Mouse (Mus musculus) hindbrain, embryonic 12.5 days (tissue): ENCODE measurements at regions not wholly inside any gene's neighbourhood (a gene's known extent, or its start where the extent isn't known, plus 50 kb on each side); places are given as distances from the start of the nearest gene placed in this dataset.

Source experiments
- ATAC-seq: fragments of 200-750 bp; cut with Nextera tagmentation; 2 replicates; pipeline ENCODE4 v1.8.0; 2017; ENCODE audit warnings: moderate TSS enrichment; ENCODE audit not compliant: low FRiP score
- H3K27ac ChIP-seq: fragments of 300-500 bp; sonication (generic); 2 replicates; pipeline ENCODE4 v1.5.1; 2016; ENCODE audit warnings: mild to moderate bottlenecking
- H3K27me3 ChIP-seq: fragments of 300-500 bp; sonication (generic); 2 replicates; pipeline ENCODE4 v1.6.1; 2016; ENCODE audit warnings: mild to moderate bottlenecking
- H3K36me3 ChIP-seq: fragments of 300-500 bp; sonication (generic); 2 replicates; pipeline ENCODE4 v1.6.1; 2016; ENCODE audit warnings: mild to moderate bottlenecking
- H3K4me1 ChIP-seq: fragments of 300-500 bp; sonication (generic); 2 replicates; pipeline ENCODE4 v1.6.1; 2016
- H3K4me2 ChIP-seq: fragments of 300-500 bp; sonication (generic); replicated peaks from 2 replicates; pipeline ENCODE4 v1.6.1; 2016; ENCODE audit warnings: mild to moderate bottlenecking
- H3K4me3 ChIP-seq: fragments of 300-500 bp; sonication (generic); 2 replicates; pipeline ENCODE4 v1.5.1; 2016; ENCODE audit warnings: mild to moderate bottlenecking
- H3K9ac ChIP-seq: fragments of 300-500 bp; sonication (generic); 2 replicates; pipeline ENCODE4 v1.6.1; 2016; ENCODE audit warnings: mild to moderate bottlenecking, moderate library complexity
- H3K9me3 ChIP-seq: fragments of 300-500 bp; sonication (generic); replicated peaks from 2 replicates; pipeline ENCODE4 v1.6.1; 2016; ENCODE audit warnings: mild to moderate bottlenecking
- WGBS: fragments of 180-500 bp; shearing (Covaris S2); methylation state at CpG from one replicate; pipeline ENCODE4 v1.1.7; 2016; 5-methylcytosine and 5-hydroxymethylcytosine counted together

DNA sequence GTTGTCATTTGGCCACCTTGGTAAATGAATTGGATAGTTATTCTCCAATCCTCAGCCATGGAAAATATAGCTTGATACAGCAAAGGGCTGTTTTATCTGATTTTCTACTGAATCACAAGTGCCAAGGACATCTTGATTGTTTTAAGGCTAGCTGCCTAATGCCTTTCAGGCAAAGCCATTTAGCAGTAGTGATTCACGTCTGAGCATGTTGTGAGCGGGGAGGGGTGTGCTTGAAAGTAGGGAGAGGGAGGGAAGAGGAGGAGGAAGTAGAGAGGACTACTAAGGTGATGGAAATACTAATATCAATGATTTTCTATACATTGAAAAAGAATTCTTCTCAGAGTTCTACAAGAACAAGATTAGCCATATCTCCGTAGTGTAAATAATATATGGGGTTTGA lies 362.9 kb upstream of the 5930422O12Rik start:
- Histone ChIP-seq H3K4me2 (no peak overlapping the region), H3K36me3 (no peaks in the 10 kb centered on the region), H3K4me1 (no peaks in the 10 kb centered on the region), H3K9me3 (no peaks in the 10 kb centered on the region), H3K27me3 (no peaks in the 10 kb centered on the region), H3K27ac (no peak overlapping the region), H3K9ac (no peak overlapping the region), H3K4me3 (no peak overlapping the region)
- 84% methylated on average over 3 of the region's 3 CpGs for WGBS
- ATAC-seq = no peak

DNA sequence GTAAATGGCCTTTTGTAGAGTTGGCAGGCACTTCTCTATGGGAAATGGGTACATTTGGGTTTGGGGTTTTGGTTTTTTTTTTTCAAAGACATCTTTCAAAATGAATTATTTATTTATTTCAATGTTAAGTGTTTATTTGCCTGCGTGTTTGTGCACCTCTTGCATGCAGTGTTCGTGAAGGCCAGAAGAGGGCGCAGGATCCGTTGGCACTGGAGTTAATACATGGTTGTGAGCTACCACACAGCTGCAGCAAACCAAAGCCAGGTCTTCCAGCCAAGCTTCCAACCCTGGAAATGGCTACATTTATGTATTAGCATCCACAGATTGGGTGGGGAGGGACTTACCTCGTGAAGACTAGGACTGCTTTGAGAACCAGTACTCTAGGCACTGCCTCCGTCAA lies 362.3 kb upstream of the 5930422O12Rik start:
- no peak for ATAC-seq
- H3K36me3 ChIP-seq = no peaks in the 10 kb centered on the region
- no peak overlapping the region for H3K27ac ChIP-seq
- H3K27me3 ChIP-seq = no peaks in the 10 kb centered on the region
- H3K4me2 ChIP-seq = no peak overlapping the region
- no peak overlapping the region for H3K9ac ChIP-seq
- no peaks in the 10 kb centered on the region for H3K9me3 ChIP-seq
- WGBS = 86% methylated on average over 6 of the region's 6 CpGs
- H3K4me1 ChIP-seq = no peaks in the 10 kb centered on the region
- H3K4me3 ChIP-seq = no peak overlapping the region

DNA sequence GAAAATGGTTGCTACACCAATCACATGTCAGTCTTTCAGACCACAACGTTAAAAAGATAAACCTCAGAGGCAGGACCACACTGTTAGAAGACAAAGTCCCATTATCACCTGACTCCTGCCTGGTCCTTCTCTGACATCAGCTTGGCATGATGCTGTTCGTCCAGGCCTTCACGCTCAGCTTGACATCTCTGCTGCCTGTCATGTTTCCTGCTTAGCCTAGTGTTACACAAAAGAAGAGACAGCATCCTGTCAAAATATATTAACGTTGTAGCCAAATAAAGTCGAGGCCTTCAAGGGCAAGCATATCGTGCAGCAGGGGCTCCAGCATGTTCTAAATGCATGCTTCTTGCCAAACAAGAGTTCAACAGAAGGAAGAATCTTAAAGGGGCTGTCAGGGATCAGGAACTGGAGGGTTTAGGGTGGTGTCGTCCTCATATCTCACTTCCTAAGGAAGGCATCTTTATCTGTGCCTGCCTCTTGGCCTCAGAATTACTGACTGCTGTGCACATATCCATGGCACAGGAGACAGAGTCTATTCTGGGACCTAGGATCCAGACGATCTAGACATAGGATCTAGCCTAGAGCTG lies 361.0 kb upstream of the 5930422O12Rik start:
- Histone ChIP-seq H3K9me3 (no peaks in the 10 kb centered on the region), H3K36me3 (no peaks in the 10 kb centered on the region), H3K27me3 (no peaks in the 10 kb centered on the region), H3K9ac (no peak overlapping the region), H3K4me1 (no peaks in the 10 kb centered on the region), H3K27ac (no peak overlapping the region), H3K4me2 (no peak overlapping the region), H3K4me3 (no peak overlapping the region)
- 67% methylated on average over 8 of the region's 8 CpGs for WGBS
- ATAC-seq = no peak

DNA sequence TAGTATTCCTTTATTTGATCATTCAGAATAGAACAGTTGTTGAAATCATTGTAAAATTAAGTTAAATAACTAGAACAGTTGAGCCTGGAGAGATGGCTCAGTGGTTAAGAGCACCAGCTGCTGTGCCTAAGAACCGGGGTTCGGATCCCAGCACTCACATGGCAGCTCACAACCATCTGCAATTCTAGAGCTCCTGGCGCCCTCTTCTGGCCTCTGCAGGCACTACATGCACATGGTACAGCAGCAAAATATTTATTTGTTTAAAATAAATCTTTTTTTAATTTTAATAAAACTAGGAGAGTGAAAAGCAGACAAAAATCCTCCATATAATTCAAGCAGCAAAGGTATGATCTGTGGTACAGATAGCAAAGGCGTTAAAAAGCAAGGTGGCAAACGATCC lies 360.0 kb upstream of the 5930422O12Rik start:
- no peaks in the 10 kb centered on the region for H3K9me3 ChIP-seq
- no peaks in the 10 kb centered on the region for H3K36me3 ChIP-seq
- H3K27me3 ChIP-seq = no peaks in the 10 kb centered on the region
- no peak overlapping the region for H3K27ac ChIP-seq
- WGBS = 87% methylated on average over 5 of the region's 5 CpGs
- no peaks in the 10 kb centered on the region for H3K4me1 ChIP-seq
- no peak overlapping the region for H3K4me2 ChIP-seq
- H3K4me3 ChIP-seq = no peak overlapping the region
- no peak for ATAC-seq
- no peak overlapping the region for H3K9ac ChIP-seq

DNA sequence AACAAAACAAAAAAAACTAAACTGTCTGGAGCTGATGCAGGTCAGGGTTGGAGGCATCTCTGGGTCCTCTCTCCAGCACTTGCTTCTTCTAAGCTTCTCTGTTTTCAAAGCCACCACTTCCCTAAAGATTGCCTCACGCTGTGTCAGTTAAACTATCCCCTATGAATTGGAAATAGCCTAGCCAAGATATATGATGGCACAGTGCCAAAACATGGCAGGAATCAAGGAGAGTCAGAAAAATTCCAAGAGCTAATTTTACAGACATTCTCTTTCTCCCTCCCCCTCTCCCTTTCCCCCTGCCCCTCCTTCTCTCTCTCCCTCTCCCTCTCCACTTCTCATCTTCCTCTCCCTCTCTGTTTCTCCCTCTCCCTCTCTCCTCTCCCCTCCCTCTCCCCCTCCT lies 353.3 kb upstream of the 5930422O12Rik start:
- 32% methylated on average over 1 of the region's 1 CpGs for WGBS
- Histone ChIP-seq H3K9me3 (no peaks in the 10 kb centered on the region), H3K27ac (no peak overlapping the region), H3K36me3 (no peaks in the 10 kb centered on the region), H3K4me1 (0 out of 2 replicates have a peak, but pooled peaks cover 6% of the 10 kb centered on the region), H3K9ac (no peak overlapping the region), H3K4me2 (no peak overlapping the region), H3K4me3 (no peak overlapping the region), H3K27me3 (no peaks in the 10 kb centered on the region)
- ATAC-seq = peak; percentile 41; the same call in 1 of the 2 replicates

DNA sequence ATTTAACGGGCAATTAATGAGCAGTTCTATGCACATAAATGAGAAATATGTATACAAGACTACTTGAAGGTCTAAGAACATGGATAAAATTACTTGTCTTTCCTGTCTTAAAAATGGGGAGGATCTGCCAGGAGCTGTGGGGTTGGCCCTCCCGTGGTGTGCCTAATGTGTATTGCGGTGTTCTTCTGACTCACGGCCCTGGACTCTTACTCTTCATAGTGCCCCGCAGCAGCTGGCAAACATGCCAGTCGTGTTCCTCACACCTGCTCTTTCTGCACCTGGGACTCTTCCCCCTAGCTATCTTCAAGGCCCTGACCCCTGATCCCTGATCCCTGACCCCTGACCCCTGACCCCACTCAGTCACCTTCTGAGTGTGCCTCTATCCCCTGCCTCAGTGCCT lies 352.3 kb upstream of the 5930422O12Rik start:
- ATAC-seq = no peak
- Histone ChIP-seq H3K36me3 (no peaks in the 10 kb centered on the region), H3K4me3 (no peak overlapping the region), H3K9me3 (no peaks in the 10 kb centered on the region), H3K4me1 (0 out of 2 replicates have a peak, but pooled peaks cover 6% of the 10 kb centered on the region), H3K27me3 (no peaks in the 10 kb centered on the region), H3K4me2 (no peak overlapping the region), H3K9ac (no peak overlapping the region), H3K27ac (no peak overlapping the region)
- WGBS = 73% methylated on average over 6 of the region's 6 CpGs

DNA sequence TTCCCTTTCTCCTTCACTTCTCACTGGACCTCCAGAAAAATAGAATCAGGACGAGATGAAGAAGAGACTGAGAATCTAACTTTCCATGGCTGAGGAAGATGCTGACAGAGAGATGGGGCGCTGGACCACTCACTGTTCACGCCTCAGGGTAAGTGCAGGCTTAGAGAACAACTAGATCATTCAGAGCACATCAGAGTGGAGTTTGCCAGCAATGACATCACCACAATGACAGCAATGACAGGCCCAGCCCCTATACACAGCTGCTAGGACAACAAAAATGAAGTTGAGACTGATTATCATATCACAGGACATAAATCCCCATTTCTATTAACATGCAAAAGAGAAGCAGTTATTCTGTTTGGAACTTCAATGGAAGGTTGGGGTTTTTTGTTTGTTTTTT lies 350.4 kb upstream of the 5930422O12Rik start:
- Histone ChIP-seq H3K9ac (no peak overlapping the region), H3K4me1 (0 out of 2 replicates have a peak, but pooled peaks cover 6% of the 10 kb centered on the region), H3K4me2 (no peak overlapping the region), H3K36me3 (no peaks in the 10 kb centered on the region), H3K27ac (no peak overlapping the region), H3K9me3 (no peaks in the 10 kb centered on the region), H3K4me3 (no peak overlapping the region), H3K27me3 (no peaks in the 10 kb centered on the region)
- 0 out of 2 replicates have a peak, but pooled peaks have one; percentile 63 for ATAC-seq
- WGBS = 60% methylated on average over 3 of the region's 3 CpGs

DNA sequence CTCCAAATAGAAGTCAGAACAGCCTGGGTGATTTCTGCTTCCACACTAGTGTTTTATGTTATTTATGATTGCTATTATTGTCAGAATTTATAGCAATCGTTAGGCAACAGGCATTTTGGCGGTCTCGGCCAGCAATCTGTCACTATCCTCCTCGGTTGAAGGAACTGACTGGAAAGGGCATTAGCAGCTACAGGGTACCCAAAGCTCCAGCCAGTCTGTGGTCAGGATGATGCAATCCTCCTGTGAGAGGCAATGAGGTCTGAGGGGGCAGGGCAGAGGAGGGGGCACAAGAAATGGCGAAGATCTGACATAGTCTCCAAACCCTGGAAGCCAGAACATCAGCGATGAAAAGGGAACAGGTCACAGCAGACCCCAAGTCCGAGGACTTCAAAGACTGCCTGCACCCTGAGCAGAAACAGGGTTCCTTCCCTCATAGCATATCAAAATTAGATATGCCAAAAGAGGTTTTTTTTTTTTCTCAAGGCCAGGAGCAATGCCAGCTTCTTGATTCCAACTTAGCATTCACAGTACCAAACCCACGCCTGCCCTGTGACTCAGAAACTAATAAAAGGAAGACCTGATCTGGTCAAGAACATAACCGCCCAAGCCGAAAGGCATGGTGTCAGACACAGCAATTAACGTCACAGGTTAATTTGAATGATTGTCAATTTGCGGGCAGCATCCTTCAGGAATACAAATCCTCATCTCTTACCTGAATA lies 348.5 kb upstream of the 5930422O12Rik start:
- Histone ChIP-seq H3K9me3 (no peaks in the 10 kb centered on the region), H3K4me3 (no peak overlapping the region), H3K4me2 (no peak overlapping the region), H3K9ac (no peak overlapping the region), H3K4me1 (0 out of 2 replicates have a peak, but pooled peaks cover 4% of the 10 kb centered on the region), H3K27me3 (no peaks in the 10 kb centered on the region), H3K27ac (no peak overlapping the region), H3K36me3 (no peaks in the 10 kb centered on the region)
- 82% methylated on average over 12 of the region's 12 CpGs for WGBS
- no peak for ATAC-seq

DNA sequence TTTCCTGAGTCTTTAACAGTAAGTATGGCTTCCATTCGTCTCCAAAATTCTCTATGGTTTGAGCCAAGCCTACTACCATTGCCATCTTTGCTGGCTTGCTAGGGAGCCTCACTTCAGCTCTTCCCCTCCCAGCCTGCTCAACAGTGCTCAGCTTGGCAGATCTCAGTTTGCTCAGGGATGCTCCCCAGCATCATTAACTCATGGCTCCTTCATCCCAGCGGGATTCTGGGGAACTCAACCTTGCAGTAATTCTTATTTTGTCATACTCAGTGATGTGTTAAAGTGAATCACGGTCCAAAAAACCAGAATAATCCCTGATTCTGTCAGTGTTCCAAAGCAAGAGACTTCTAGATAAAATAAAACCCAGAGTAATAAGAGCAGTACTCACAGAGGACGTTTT lies 346.6 kb upstream of the 5930422O12Rik start:
- Histone ChIP-seq H3K36me3 (no peaks in the 10 kb centered on the region), H3K4me2 (no peak overlapping the region), H3K9me3 (no peaks in the 10 kb centered on the region), H3K4me1 (0 out of 2 replicates have a peak, but pooled peaks cover 3% of the 10 kb centered on the region), H3K27me3 (no peaks in the 10 kb centered on the region), H3K27ac (no peak overlapping the region), H3K4me3 (no peak overlapping the region), H3K9ac (no peak overlapping the region)
- ATAC-seq = no peak
- WGBS = 76% methylated on average over 4 of the region's 4 CpGs

DNA sequence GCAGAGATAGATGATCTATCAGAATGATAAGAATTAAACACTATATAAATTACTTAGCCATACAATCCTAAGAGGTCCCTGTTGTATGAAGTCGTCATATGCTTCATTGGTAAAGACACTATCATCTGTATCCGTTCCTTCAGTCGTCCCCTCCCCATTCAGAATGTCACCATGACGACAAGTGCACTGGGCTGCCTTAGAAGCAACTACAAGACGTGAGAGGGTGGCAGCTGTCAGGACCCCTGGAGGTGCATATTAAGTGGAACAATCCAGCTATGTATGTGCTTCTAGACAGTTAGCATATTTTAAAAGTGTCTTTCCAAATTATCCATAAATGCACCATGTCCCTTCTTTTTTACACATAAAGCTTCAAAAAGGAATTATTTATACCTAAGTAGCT lies 343.0 kb upstream of the 5930422O12Rik start:
- H3K9me3 ChIP-seq = no peaks in the 10 kb centered on the region
- no peaks in the 10 kb centered on the region for H3K4me1 ChIP-seq
- no peaks in the 10 kb centered on the region for H3K36me3 ChIP-seq
- no peak overlapping the region for H3K4me3 ChIP-seq
- H3K27me3 ChIP-seq = no peaks in the 10 kb centered on the region
- no peak overlapping the region for H3K27ac ChIP-seq
- H3K9ac ChIP-seq = no peak overlapping the region
- H3K4me2 ChIP-seq = no peak overlapping the region
- WGBS = 34% methylated on average over 5 of the region's 5 CpGs
- peak; percentile 80 for ATAC-seq

DNA sequence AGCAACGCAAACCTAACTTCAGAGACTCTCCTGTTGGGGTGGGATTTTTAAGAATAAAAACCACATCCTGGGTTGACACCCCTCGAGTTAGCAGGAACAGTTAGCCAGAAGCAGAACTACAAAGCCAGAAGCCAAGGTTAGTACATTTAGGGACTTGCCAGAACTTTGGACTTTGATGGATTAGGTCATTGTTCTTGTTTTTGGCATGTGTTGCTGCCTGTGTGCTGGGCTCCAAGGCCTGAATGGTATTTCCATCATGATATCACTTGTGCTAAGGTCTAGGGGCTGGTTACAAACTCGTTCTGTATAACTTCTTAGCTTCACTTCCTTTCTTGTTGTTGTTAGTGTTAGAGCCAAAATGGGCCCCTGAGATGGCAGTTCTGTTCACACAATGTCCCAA lies 338.8 kb upstream of the 5930422O12Rik start:
- Histone ChIP-seq H3K36me3 (no peaks in the 10 kb centered on the region), H3K27me3 (no peaks in the 10 kb centered on the region), H3K4me1 (no peaks in the 10 kb centered on the region), H3K9ac (no peak overlapping the region), H3K9me3 (no peaks in the 10 kb centered on the region), H3K4me3 (no peak overlapping the region), H3K4me2 (no peak overlapping the region), H3K27ac (no peak overlapping the region)
- 72% methylated on average over 3 of the region's 3 CpGs for WGBS
- ATAC-seq = no peak

DNA sequence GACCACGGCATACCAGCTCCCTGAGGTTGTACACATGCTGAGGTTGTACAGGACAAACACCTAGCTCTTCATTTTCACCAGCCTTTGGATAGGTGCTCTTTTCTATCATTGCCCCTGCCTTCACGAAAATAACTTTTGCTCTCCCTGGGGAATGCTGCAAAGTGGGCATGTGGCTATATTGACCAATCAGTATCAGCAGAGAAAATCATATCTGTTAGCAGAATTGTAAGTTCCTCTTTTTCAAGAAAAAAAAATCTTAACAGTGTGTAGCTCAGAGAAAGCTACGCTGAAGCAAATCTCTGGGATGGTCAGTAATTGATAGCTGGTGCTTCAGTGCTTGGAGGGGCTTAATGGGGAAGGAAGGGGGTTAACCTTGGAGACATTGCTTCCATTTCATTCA lies 319.6 kb upstream of the 5930422O12Rik start:
- ATAC-seq = no peak
- no peaks in the 10 kb centered on the region for H3K4me1 ChIP-seq
- no peak overlapping the region for H3K27ac ChIP-seq
- H3K27me3 ChIP-seq = no peaks in the 10 kb centered on the region
- no peaks in the 10 kb centered on the region for H3K9me3 ChIP-seq
- no peak overlapping the region for H3K4me2 ChIP-seq
- no peak overlapping the region for H3K4me3 ChIP-seq
- no peaks in the 10 kb centered on the region for H3K36me3 ChIP-seq
- 86% methylated on average over 3 of the region's 3 CpGs for WGBS
- H3K9ac ChIP-seq = no peak overlapping the region
